Mouse (Mus musculus) ES-E14 (cell line): ENCODE data around the gene Gm21976. TPM values are rescaled to one million over a fixed set of nuclear protein-coding genes. Genes with fewer than 3 reads are reported as not detected.

Source experiments
- DNase-seq: peaks from one replicate; pipeline ENCODE4 v3.0.0-alpha.2; 2013; ENCODE audit warnings: low read depth, low spot score
- H3K27ac ChIP-seq: 2 replicates; pipeline ENCODE4 v1.5.1; 2012; ENCODE audit warnings: low read depth, mild to moderate bottlenecking, low read length, moderate library complexity, mixed read lengths; ENCODE audit not compliant: poor library complexity, insufficient read depth, severe bottlenecking
- H3K36me3 ChIP-seq: 2 replicates; pipeline ENCODE4 v1.6.1; 2012; ENCODE audit warnings: mild to moderate bottlenecking, low read length, moderate library complexity, mixed read lengths; ENCODE audit not compliant: control insufficient read depth, poor library complexity, insufficient read depth, severe bottlenecking
- H3K4me1 ChIP-seq, 2 experiments: fragments of 150-350 bp in 1 of 2; sonication (generic) in 1 of 2; 2 replicates each; pipeline ENCODE4 v1.6.1; 2012; ENCODE audit warnings: low read length in 2 of 2, mild to moderate bottlenecking in 1 of 2, mixed read lengths in 1 of 2; ENCODE audit not compliant: control insufficient read depth in 2 of 2, insufficient read depth in 2 of 2, poor library complexity in 1 of 2
- H3K4me3 ChIP-seq, 2 experiments: fragments of 150-350 bp in 1 of 2; sonication (generic) in 1 of 2; 2 replicates each; pipeline ENCODE4 v1.5.1; 2012; ENCODE audit warnings: low read length in 2 of 2, low read depth in 1 of 2, mild to moderate bottlenecking in 1 of 2, mixed read lengths in 1 of 2; ENCODE audit not compliant: insufficient read depth in 1 of 2, poor library complexity in 1 of 2, severe bottlenecking in 1 of 2
- H3K9ac ChIP-seq: 2 replicates; pipeline ENCODE4 v1.6.1; 2012; ENCODE audit warnings: low read depth, mild to moderate bottlenecking, low read length, mixed read lengths; ENCODE audit not compliant: poor library complexity, insufficient read depth, severe bottlenecking
- H3K9me3 ChIP-seq: fragments of 150-350 bp; sonication (generic); 2 replicates; pipeline ENCODE4 v1.6.1; 2012; ENCODE audit warnings: low read depth, mild to moderate bottlenecking, low read length; ENCODE audit not compliant: control insufficient read depth, insufficient read depth
- CHD2 ChIP-seq: IDR thresholded peaks from 2 replicates; pipeline ENCODE4 v1.6.1; 2014; ENCODE audit warnings: mild to moderate bottlenecking, low read depth, low read length, inconsistent platforms
- HCFC1 ChIP-seq: IDR thresholded peaks from 2 replicates; pipeline ENCODE4 v1.6.1; 2012; ENCODE audit warnings: low read length, inconsistent platforms, borderline replicate concordance; ENCODE audit not compliant: insufficient read depth
- MAFK ChIP-seq: IDR thresholded peaks from 2 replicates; pipeline ENCODE4 v1.6.1; 2014; ENCODE audit warnings: mild to moderate bottlenecking, low read depth, low read length, inconsistent platforms; ENCODE audit not compliant: insufficient read depth
- ZC3H11A ChIP-seq: IDR thresholded peaks from 2 replicates; pipeline ENCODE4 v1.6.1; 2012; ENCODE audit warnings: low read depth, mild to moderate bottlenecking, inconsistent platforms, low read length, borderline replicate concordance
- ZNF384 ChIP-seq: IDR thresholded peaks from 2 replicates; pipeline ENCODE4 v1.6.1; 2012; ENCODE audit warnings: low read depth, low read length, inconsistent platforms
- in situ Hi-C, 2 experiments: fragments of 600-800 bp; cut with MboI; formaldehyde crosslinking; loops; one replicate each; pipeline ENCODE4 v1.15.1; 2025; ENCODE audit warnings: low sequenced_read_pairs in 2 of 2, inconsistent platforms in 1 of 2; ENCODE audit not compliant: unreplicated experiment in 2 of 2
- total RNA-seq: library from RNA; depleted of rRNA; stranded (reverse); fragments of 300-350 nt; gene quantifications from 2 replicates; pipeline ENCODE4 v1.2.3, GENCODE M21; 2012

Gene Gm21976
- total RNA-seq, 1 experiment = not detected

GRCm38 (mm10) chr13:98241531-98242282 lies 38.0 kb upstream of the Gm21976 start:
- H3K9me3 ChIP-seq = no peaks in the 10 kb centered on the region
- H3K9ac ChIP-seq = no peak overlapping the region
- TF ChIP-seq MAFK = no peak
- no peak for TF ChIP-seq ZC3H11A
- TF ChIP-seq HCFC1 = no peak
- TF ChIP-seq ZNF384 = no peak
- no peak for TF ChIP-seq CHD2
- H3K4me1 ChIP-seq = no peaks in the 10 kb centered on the region
- in situ Hi-C loops = no loop called here
- H3K36me3 ChIP-seq = no peaks in the 10 kb centered on the region
- no peak overlapping the region for H3K4me3 ChIP-seq
- H3K27ac ChIP-seq = no peak overlapping the region
- DNase-seq = no peak

- H3K27ac ChIP-seq = no peak overlapping the region
- H3K36me3 ChIP-seq = peaks cover 18% of the 10 kb centered on the region
- TF ChIP-seq HCFC1 (no peak), MAFK (no peak), ZNF384 (no peak), CHD2 (no peak), ZC3H11A (no peak)
- no peak overlapping the region for H3K4me3 ChIP-seq
- H3K4me1 ChIP-seq = no peaks in the 10 kb centered on the region
- no peak overlapping the region for H3K9ac ChIP-seq
- in situ Hi-C loops = no loop called here
- H3K9me3 ChIP-seq = no peaks in the 10 kb centered on the region
- DNase-seq = no peak
Observed at GRCm38 (mm10) chr13:98244571-98245350, 34.9 kb upstream of the Gm21976 start.

- DNase-seq = no peak
- no peaks in the 10 kb centered on the region for H3K9me3 ChIP-seq
- H3K27ac ChIP-seq = no peak overlapping the region
- no peak overlapping the region for H3K9ac ChIP-seq
- TF ChIP-seq HCFC1 = no peak
- peaks cover 24% of the 10 kb centered on the region for H3K36me3 ChIP-seq
- in situ Hi-C loops = no loop called here
- no peak overlapping the region for H3K4me3 ChIP-seq
- H3K4me1 ChIP-seq = 0 out of 4 replicates have a peak, but pooled peaks cover 0 to 1% of the 10 kb centered on the region in 2 experiments
Observed at GRCm38 (mm10) chr13:98245386-98245785, 34.3 kb upstream of the Gm21976 start.

- Histone ChIP-seq H3K9me3 (no peaks in the 10 kb centered on the region), H3K4me1 (peaks cover 2 to 4% of the 10 kb centered on the region in 2 experiments; a peak in 1 of 4 replicates), H3K9ac (no peak overlapping the region), H3K36me3 (peaks cover 38% of the 10 kb centered on the region), H3K4me3 (no peak overlapping the region), H3K27ac (no peak overlapping the region)
- DNase-seq = no peak
- in situ Hi-C loops = no loop called here
- TF ChIP-seq ZC3H11A (no peak), ZNF384 (no peak), HCFC1 (no peak), MAFK (no peak), CHD2 (no peak)
Observed at GRCm38 (mm10) chr13:98249594-98249993, 30.1 kb upstream of the Gm21976 start.

- Histone ChIP-seq H3K9me3 (no peaks in the 10 kb centered on the region), H3K36me3 (peaks cover 36% of the 10 kb centered on the region)
- in situ Hi-C loops = no loop called here
Observed at GRCm38 (mm10) chr13:98254921-98255320, 24.8 kb upstream of the Gm21976 start.

More at GRCm38 (mm10) chr13:98254921-98255320, 24.8 kb upstream of the Gm21976 start:
- no peak overlapping the region for H3K9ac ChIP-seq
- no peak overlapping the region for H3K4me3 ChIP-seq
- TF ChIP-seq MAFK (no peak), HCFC1 (no peak), CHD2 (no peak), ZNF384 (no peak), ZC3H11A (no peak)
- H3K27ac ChIP-seq = no peak overlapping the region
- H3K4me1 ChIP-seq = peaks cover 2 to 4% of the 10 kb centered on the region in 2 experiments; a peak in 1 of 4 replicates
- DNase-seq = peak; percentile 6
